Mouse (Mus musculus): ENCODE measurements around the gene Stxbp5.

The Stxbp5 gene

GRCm38 (mm10) chr10:9857850-9858249, 43.0 kb downstream of the Stxbp5 start:
- DNase-seq (ENCODE audit: low spot score in 2 of 2), result no peak

- DNase-seq (ENCODE audit: low spot score in 2 of 2), result no peak
Observed at GRCm38 (mm10) chr10:9856792-9857191, 44.1 kb downstream of the Stxbp5 start.

GRCm38 (mm10) chr10:9846408-9846807, 54.5 kb downstream of the Stxbp5 start:
- DNase-seq (ENCODE audit: low spot score in 2 of 2), result no peak

- DNase-seq (ENCODE audit: low spot score in 2 of 2), result no peak
Observed at GRCm38 (mm10) chr10:9839408-9839807, 61.5 kb downstream of the Stxbp5 start.

- DNase-seq (ENCODE audit: low spot score in 2 of 2), result no peak
Observed at GRCm38 (mm10) chr10:9834986-9835385, 65.9 kb downstream of the Stxbp5 start.

- no peak for DNase-seq (ENCODE audit: low spot score in 2 of 2)
Observed at GRCm38 (mm10) chr10:9832937-9833336, 67.9 kb downstream of the Stxbp5 start.

- no peak for DNase-seq (ENCODE audit: low spot score in 2 of 2)
Observed at GRCm38 (mm10) chr10:9829744-9830143, 71.1 kb downstream of the Stxbp5 start.

- no peak for DNase-seq (ENCODE audit: low spot score in 2 of 2)
Observed at GRCm38 (mm10) chr10:9821299-9821698, 79.6 kb downstream of the Stxbp5 start.

- no peak for DNase-seq (ENCODE audit: low spot score in 2 of 2)
Observed at GRCm38 (mm10) chr10:9818574-9818973, 82.3 kb downstream of the Stxbp5 start.

GRCm38 (mm10) chr10:9813926-9814325, 87.0 kb downstream of the Stxbp5 start:
- DNase-seq (ENCODE audit: low spot score in 2 of 2), result no peak

GRCm38 (mm10) chr10:9807596-9807995, 93.3 kb downstream of the Stxbp5 start:
- DNase-seq (ENCODE audit: low spot score in 2 of 2), result no peak

GRCm38 (mm10) chr10:9805341-9805740, 95.5 kb downstream of the Stxbp5 start:
- no peak for DNase-seq (ENCODE audit: low spot score in 2 of 2)

- DNase-seq (ENCODE audit: low spot score in 2 of 2), result no peak
Observed at GRCm38 (mm10) chr10:9803126-9803525, 97.8 kb downstream of the Stxbp5 start.

- no peak for DNase-seq (ENCODE audit: low spot score in 2 of 2)
Observed at GRCm38 (mm10) chr10:9801571-9801970, 99.3 kb downstream of the Stxbp5 start.

- no peak for DNase-seq (ENCODE audit: low spot score in 2 of 2)
Observed at GRCm38 (mm10) chr10:9799085-9799484, 101.8 kb downstream of the Stxbp5 start.

GRCm38 (mm10) chr10:9796429-9796828, 104.5 kb downstream of the Stxbp5 start:
- no peak for DNase-seq (ENCODE audit: low spot score in 2 of 2)

GRCm38 (mm10) chr10:9794429-9794828, 106.5 kb downstream of the Stxbp5 start:
- DNase-seq (ENCODE audit: low spot score in 2 of 2), result no peak

- DNase-seq (ENCODE audit: low spot score in 2 of 2), result no peak
Observed at GRCm38 (mm10) chr10:9790947-9791346, 109.9 kb downstream of the Stxbp5 start.

- no peak for DNase-seq (ENCODE audit: low spot score in 2 of 2)
Observed at GRCm38 (mm10) chr10:9786461-9786860, 114.4 kb downstream of the Stxbp5 start.

- DNase-seq (ENCODE audit: low spot score in 2 of 2), result no peak
Observed at GRCm38 (mm10) chr10:9785651-9786050, 115.2 kb downstream of the Stxbp5 start.

GRCm38 (mm10) chr10:9779864-9780263, 121.0 kb downstream of the Stxbp5 start:
- DNase-seq (ENCODE audit: low spot score in 2 of 2), result no peak

- no peak for DNase-seq (ENCODE audit: low spot score in 2 of 2)
Observed at GRCm38 (mm10) chr10:9770261-9770660, 130.6 kb downstream of the Stxbp5 start.

GRCm38 (mm10) chr10:9763831-9764230, 137.0 kb downstream of the Stxbp5 start:
- no peak for DNase-seq (ENCODE audit: low spot score in 2 of 2)

- no peak for DNase-seq (ENCODE audit: low spot score in 2 of 2)
Observed at GRCm38 (mm10) chr10:9760264-9760663, 140.6 kb downstream of the Stxbp5 start.

- DNase-seq (ENCODE audit: low spot score in 2 of 2), result no peak
Observed at GRCm38 (mm10) chr10:9756546-9756945, 144.3 kb downstream of the Stxbp5 start.
